Mouse (Mus musculus): ENCODE measurements at regions not wholly inside any gene's neighbourhood (a gene's known extent, or its start where the extent isn't known, plus 50 kb on each side); places are given as distances from the start of the nearest gene placed in this dataset. TPM values are rescaled to one million over a fixed set of nuclear protein-coding genes. Genes with fewer than 3 reads are reported as not detected.

Small RNAs in the stretch of these regions (microRNA-seq; reads per million reads assigned to microRNA genes)
- gene Gm22406 (not detected), gene Mir6390 (not detected)
